Mouse (Mus musculus) kidney, adult 8-10 months (tissue): ENCODE measurements at regions not wholly inside any gene's neighbourhood (a gene's known extent, or its start where the extent isn't known, plus 50 kb on each side); places are given as distances from the start of the nearest gene placed in this dataset.

ENCODE experiments used
- DNase-seq, 2 experiments: peaks; one replicate each; pipeline ENCODE4 v3.0.0; 2022

DNA sequence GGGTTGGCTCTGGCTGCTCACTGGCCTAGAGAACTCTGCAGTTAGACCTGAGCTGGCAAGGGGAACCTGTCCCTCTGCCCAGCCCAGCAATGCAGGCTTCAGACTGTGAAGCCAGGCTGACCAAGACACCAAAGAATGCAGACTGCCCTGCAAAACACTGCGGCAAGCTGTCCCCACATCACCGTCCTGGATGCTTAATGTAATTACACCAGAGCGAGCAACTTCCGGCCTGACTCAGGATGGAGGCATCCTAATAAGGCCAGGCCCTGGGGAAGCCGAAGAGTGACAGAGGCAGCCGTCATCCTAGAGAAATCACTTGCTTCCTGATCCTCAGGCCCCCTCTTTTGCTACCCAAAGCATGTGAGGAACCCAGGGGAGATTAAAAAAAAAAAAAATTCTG is 230.7 kb downstream of the Bcor start:
- no peak for DNase-seq

GRCm38 (mm10) chrX:11931432-11931831 is 228.7 kb downstream of the Bcor start:
- DNase-seq: no peak

DNA sequence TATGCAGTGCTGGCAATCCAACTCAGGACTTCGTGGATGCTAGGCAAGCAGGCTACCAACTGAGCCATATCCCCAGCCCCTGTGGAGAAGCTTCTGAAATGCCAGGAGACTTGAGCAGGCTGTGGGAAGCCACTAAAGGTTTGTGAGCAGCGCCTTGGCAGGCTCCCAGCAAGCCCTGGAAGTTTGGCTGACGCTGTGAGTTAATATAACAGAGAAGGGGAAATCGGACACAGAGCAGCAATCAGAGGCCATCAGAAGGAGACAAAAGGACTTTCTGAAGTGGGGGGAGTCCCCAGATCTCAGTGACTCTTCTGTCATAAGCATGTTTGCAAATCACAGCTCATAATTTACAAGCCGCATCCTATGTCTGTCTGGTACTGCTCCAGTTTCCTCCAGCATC is 224.8 kb downstream of the Bcor start:
- DNase-seq: peak; percentile 54 to 68

DNA sequence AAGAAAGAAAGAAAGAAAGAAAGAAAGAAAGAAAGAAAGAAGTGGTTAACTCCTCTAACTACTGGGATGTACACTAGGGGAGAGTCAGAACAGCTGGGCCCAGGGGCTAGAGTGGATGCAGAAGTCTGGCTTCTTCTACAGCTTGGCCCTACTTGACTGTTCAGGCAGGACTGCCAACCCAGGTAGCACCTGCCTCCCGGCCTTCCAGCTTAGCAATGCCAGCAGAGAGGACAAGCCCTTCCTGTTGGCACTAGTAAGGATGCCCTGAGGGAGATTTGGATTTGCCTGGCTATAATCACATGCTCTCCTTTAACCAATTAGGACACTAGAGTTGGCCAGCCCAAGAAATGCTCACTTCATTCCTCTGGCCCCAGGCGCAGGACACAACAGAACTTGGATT is 219.9 kb downstream of the Bcor start:
- DNase-seq: no peak

GRCm38 (mm10) chrX:11943367-11943766 is 216.8 kb downstream of the Bcor start:
- DNase-seq: peak in 1 of 2 experiments; percentile 14

DNA sequence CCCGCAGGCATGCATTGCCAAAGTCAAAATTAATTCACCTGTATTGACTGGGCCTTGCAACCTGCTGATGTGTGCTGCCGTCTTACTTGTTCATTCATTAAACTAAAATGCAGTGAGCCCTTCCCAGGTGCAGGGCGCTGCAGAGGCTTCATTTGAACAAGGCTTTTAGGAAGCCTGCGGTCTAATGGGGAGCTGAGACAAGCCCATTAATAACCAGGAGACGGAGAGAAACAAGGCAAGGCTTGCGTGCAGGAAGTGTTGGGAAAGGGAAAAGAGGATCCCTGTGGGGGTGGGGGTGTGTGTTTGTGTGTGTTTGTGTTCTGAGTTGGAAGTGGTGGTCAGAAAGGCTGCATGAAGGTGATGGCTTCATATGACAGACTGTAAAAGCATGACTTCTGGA is 215.6 kb downstream of the Bcor start:
- no peak for DNase-seq

GRCm38 (mm10) chrX:11945280-11945679 is 214.9 kb downstream of the Bcor start:
- no peak for DNase-seq

- peak; percentile 22 to 47 for DNase-seq
Measured at GRCm38 (mm10) chrX:11952193-11952592, 208.0 kb downstream of the Bcor start.

DNA sequence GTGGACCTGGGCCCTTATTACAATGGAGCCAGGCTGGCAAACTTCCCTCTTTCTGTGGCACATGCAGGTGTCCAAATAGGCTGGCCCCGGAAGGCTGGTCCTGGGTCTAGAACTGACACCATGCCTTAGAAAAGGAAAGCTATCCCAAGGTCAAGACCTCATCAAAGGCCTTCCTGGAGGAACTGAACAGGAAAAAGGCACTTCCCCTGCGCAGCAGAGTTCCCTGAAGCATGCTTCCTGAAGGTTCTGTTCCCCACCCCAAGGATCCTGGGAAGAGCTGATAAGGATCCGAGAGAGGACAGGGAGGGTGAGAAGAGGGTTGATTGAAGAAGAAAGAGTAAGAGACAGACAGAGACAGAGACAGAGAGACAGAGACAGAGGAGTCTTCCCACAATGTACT is 204.0 kb downstream of the Bcor start:
- DNase-seq: peak; percentile 17 to 37

- no peak for DNase-seq
Measured at GRCm38 (mm10) chrX:11957011-11957410, 203.1 kb downstream of the Bcor start.

DNA sequence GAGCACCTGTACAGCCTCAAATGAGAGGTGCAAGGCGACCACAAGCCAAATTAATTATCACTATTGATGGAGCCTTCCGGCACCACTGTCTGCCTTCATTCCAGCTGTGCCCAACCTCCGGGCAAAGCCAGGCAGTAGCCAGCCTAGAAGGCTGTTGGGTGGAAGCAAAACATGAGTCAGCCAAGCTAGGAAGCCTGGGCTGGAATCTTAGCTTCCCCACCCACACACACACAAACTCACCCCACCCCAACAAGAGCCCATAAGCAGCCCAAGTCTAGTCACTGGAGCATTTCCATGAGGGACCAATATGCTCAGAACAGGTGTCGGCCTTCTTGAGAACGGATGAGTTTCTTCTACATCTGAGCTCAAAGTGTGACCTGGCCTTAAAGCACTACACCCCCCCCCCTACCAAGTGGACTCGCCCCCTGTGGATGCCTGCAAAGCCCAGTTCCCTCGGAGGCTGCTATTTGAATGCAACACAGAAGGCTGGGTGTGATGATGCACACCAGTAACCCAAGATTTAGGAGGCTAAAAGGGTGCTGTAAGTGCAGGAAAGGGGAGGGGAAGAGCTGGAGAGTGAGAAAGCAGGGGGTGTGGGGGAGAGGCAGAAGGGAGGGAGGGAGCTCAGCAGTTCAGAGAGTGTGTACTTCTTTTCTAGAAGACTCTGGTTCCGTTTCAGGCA is 200.1 kb downstream of the Bcor start:
- DNase-seq: no peak

DNA sequence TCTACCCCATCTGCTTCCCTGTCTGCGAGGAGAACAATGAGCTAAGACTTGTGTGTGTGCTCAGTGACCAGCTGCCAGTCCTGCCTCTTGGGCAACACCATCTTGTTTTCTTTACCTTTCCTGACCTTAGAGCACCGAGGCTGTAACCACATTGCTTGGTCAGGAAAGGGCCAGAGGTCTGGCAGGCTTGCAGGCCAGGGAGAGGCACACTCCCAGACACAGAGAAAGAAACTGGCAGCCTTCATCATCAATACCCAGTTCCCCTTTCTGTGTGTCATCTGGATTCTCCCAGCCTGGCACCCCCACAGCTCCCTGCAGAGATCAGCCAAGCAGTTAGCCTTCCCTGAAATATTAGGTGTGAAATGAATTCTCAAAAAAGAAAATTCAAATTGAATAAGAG is 198.8 kb downstream of the Bcor start:
- DNase-seq: no peak

- DNase-seq: no peak
Measured at GRCm38 (mm10) chrX:11964428-11964827, 195.7 kb downstream of the Bcor start.

DNA sequence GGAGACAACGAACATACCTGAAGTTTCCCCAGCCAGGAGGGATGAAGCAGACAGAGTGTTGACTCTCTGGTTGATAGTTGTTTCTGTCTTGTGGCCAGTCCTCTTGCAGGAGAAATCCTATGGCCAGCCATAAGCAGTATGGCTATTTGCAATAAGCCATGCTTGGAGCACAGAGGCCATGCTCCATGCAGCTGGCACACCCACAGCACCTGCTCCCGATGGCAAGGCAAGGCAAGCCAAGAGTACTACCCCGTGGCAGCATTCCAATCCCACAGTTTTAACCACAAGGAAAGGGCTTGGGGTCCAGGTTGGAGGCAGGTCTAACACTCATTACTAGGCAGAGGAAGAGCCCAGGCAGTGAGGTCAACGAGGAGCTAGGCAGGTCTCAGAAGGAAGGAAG is 181.5 kb downstream of the Bcor start:
- DNase-seq: no peak

DNA sequence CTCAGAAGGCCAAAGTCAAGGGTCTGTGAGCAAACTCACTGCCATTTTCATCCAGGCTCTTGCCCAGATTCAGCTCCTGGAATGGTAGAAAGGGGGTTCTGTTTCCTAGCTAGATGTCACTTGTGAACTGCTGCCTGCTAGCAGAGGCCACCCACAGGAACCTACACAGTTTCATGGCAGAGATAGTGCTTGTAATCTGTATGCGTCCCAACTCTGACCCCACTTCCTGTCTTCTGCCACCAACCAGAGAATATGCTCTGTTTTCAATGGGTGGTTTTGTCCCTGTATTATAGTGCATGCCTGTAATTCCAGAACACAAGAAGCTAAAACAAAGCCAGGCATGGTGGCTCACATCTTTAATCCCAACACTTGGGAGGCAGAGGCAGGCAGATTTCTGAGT is 176.9 kb downstream of the Bcor start:
- no peak for DNase-seq
